Mouse (Mus musculus): ENCODE data around the gene Mapk10. TPM values are rescaled to one million over a fixed set of nuclear protein-coding genes. Genes with fewer than 3 reads are reported as not detected.

Gene Mapk10
- total RNA-seq, 4 experiments from 2014 or later: 7.6 to 15.2 (median 11.3) TPM

Other genes starting within 250 kb of the Mapk10 start
- gene Ptpn13, start 213.9 kb upstream of the Mapk10 start, total RNA-seq (2022): 10 to 100 TPM; 25.3 to 65.4 (median 41.0) TPM